Mouse (Mus musculus) spleen, adult 2 months (tissue): ENCODE measurements around the gene Tmem273.

Experiments
- CTCF ChIP-seq: fragments of 200-500 bp; IDR thresholded peaks from 2 replicates; pipeline ENCODE4 v1.5.1; 2011; ENCODE audit warnings: mild to moderate bottlenecking, inconsistent platforms; ENCODE audit not compliant: insufficient read depth, insufficient read length, insufficient replicate concordance; ENCODE audit errors: extremely low read depth
- POLR2A ChIP-seq: fragments of 200-500 bp; IDR thresholded peaks from 2 replicates; pipeline ENCODE4 v1.6.1; 2011; ENCODE audit warnings: low read depth, low read length, inconsistent platforms

DNA sequence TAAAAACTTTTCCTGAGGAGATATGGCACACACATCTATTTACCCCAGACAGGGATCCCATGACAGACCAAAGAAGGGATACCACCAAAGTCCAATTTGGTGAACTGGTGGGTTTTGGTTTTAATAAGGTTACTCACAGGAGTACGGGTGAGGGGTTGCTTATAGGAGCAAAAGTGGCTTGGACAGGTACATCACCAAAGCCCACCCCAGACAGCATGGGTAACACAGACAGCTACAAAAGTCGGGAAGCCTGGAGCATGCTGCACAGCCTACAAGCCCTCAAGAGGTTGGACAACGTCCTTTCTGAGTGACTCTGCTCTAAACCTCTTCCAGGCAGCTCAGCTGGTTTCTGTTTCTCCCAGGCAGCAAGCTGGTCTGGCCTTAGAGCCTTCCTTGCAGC, 7.4 kb upstream of the Tmem273 start:
- no peak for TF ChIP-seq POLR2A
- TF ChIP-seq CTCF = no peak
